Mouse (Mus musculus): ENCODE results near the gene Samd14.

Samd14 gene

DNA sequence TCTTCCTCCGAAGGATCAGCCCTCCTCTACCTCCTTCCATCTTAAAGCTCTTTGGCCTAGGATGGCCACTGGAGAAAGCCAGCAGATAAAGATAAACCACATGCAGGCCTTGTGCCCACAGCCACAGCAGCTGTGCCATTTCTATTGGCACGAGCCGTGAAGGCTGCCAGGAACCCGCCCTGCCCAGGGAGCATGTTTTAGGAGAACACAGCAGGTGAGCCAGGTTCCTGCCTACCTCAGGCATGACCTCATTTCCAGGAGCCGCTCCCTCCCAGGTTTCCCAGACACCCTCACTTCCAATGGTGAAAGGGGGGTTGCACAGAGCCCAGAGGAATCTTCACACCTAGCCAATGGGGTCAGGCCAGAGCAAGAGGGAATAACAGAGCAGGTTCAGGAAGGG, 63.1 kb downstream of the Samd14 start:
- DNase-seq (ENCODE audit: low spot score in 2 of 2): no peak

DNA sequence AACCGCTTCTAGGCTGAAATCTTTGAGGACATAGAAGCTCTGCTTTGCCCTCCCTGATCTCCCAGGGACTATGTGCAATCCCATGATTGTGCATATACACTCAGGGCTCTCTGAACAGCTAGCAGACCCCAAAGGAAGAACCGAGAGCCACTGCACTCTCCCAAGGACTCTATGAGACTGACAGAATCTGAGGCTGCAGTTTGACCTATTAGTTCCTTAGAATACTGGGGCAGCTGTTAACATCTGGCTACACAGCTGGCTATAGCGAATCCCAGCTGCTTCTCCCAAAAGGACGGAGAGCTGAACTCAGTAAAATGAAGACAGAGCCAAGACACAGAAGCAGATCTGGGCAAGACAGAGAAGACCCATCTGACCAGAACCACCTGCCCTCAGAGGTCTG, 64.2 kb downstream of the Samd14 start:
- DNase-seq (ENCODE audit: low spot score in 2 of 2): no peak

DNA sequence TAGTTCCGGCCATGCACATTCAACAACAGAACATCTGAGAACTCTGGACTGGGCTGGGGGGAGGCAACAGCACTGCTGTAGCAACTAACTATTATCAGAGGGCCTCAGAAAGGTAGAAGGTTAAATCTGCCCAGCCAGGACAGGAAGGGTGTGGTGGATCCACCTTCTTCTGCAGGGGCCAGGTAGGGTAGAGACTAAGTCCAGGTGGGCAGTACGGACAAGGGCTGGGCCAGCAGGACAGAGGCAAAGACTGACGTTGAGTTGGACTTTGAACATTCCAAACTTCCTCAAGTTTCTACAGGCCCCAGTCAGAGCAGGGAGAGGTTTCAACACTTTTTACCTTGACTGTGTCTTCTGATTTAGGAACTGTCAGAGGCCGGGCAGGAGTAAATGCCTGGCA, 65.0 kb downstream of the Samd14 start:
- DNase-seq (ENCODE audit: low spot score in 2 of 2): no peak

DNA sequence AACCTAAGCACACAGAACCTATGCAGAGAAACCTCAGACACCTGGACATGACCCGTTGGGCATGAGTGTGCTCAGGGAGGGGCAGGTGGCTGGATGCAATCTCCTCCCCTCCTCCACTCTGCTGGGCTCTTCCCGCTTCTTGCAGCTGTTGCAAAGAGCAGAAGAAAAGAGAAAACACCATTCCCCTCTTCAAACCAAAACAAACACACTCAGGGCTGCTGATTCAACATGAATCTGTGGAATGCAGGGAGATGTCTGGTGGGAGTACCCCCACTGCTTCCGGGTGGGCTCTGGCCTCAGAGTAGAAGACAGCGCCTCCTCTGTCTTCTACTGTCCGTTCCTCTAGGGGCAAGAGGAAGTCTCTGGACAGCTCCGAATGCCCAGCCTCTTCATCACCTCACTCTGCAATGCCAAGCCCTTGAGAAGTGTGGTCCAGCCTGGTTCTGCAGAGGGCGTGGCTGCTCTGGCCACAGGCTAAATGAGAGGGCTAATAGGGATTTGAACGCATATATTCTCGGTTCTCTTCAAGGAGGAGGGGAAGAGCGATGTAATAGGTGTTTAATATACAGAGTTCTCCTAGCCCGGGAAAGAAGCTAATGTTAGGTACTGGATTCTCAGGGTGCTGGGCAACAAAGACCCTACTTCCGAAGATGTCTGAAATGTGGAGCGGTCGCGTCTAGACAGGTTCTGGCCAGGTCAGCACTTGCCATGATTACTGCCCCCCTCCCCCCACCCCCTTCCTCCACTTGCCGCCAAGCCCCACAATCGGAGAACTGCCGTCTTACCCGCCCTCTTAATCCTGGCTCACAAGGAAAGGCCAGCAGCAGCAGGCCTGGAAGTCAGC, 65.7 kb downstream of the Samd14 start:
- DNase-seq (ENCODE audit: low spot score in 2 of 2): no peak
